Comparison of ENCODE assay signal across 18 mouse cellular contexts in the genomic region with DNA sequence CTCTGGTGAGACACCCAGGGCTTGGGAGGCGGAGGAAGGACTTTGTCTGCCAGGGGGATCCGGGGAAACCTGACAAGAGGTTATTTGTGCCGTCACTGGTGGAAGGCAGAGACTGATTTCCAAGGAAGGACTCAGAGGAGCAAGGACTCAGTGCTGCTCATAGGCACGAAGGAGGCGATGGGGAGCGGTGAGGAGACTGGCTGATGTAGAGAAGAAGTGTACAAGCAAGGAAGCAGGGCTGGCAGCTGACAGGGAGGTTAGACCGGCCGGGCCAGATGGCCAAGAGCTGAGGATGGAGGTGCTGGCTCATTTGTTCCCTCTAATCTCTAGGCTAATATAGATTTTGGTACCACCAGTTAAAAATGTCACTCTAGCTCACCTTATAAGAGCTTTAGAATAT.
A peak's percentile ranks its signal among the peaks of the same experiment; 100 is the strongest.
DNase-seq lines count a peak whose midpoint lies in the region; ATAC-seq and TF ChIP-seq lines count a peak whose summit lies in the region.
"Had no signal": no experiment of that assay in that cellular context is flagged by ENCODE, and none has a peak within 500 bp of the region (broad histone marks: within the 10 kb centered on the region; RNA-seq: fewer than 3 reads in every experiment).

No protein-coding gene starts in this region.

- peaks cover 5% of the 10 kb centered on the region; the same call in 1 of the 2 replicates for H3K4me1 ChIP-seq in stomach, postnatal 0 days (replicated peaks; ENCODE audit: control insufficient read depth, insufficient read depth)

- no peak for TF ChIP-seq CTCF in layer of hippocampus, adult 2 months (conservative IDR thresholded peaks at IDR 0.05)
- no peak for TF ChIP-seq CTCF in stomach, postnatal 0 days (IDR thresholded peaks at IDR 0.05; ENCODE audit: low read depth)

- no peak overlapping the region for H3K9ac ChIP-seq in stomach, postnatal 0 days (ENCODE audit: low read length)
- H3K9ac ChIP-seq: embryonic facial prominence, embryonic 12.5 days; heart, embryonic 12.5 days; limb, embryonic 15.5 days; liver, postnatal 0 days had no signal

- intact Hi-C loops in heart, postnatal 14 days (cut with DNase I), result no loop called here
- intact Hi-C loops in gastrocnemius, postnatal 14 days (cut with DNase I; ENCODE audit: low total_unique reads), result no loop called here

- H3K4me2 ChIP-seq in stomach, postnatal 0 days (replicated peaks; ENCODE audit: low read depth), result no peak overlapping the region
- H3K4me2 ChIP-seq: embryonic facial prominence, embryonic 12.5 days; heart, embryonic 12.5 days; limb, embryonic 15.5 days had no signal

- H3K27me3 ChIP-seq in stomach, postnatal 0 days (ENCODE audit: control insufficient read depth, insufficient read depth, low read length), result no peaks in the 10 kb centered on the region
- H3K27me3 ChIP-seq: embryonic facial prominence, embryonic 12.5 days; heart, embryonic 12.5 days; limb, embryonic 15.5 days had no signal

- no peak for ATAC-seq in stomach, postnatal 0 days (ENCODE audit: low FRiP score, low TSS enrichment)
- ATAC-seq: liver, postnatal 0 days had no signal

- H3K4me3 ChIP-seq in layer of hippocampus, adult 2 months, result no peak overlapping the region
- no peak overlapping the region for H3K4me3 ChIP-seq in stomach, postnatal 0 days (ENCODE audit: low read depth, low read length)
- H3K4me3 ChIP-seq: embryonic facial prominence, embryonic 12.5 days; heart, embryonic 12.5 days; limb, embryonic 15.5 days had no signal

- H3K36me3 ChIP-seq in stomach, postnatal 0 days (ENCODE audit: control insufficient read depth, insufficient read depth, low read length), result no peaks in the 10 kb centered on the region
- H3K36me3 ChIP-seq: embryonic facial prominence, embryonic 12.5 days; heart, embryonic 12.5 days; limb, embryonic 15.5 days had no signal

- DNase-seq in layer of hippocampus, adult 2 months (ENCODE audit: low spot score in 2 of 2), result no peak
- DNase-seq in layer of hippocampus, adult 9-11 months, result no peak
- DNase-seq in cerebellum, adult 11-12 months, result peak; percentile 50
- DNase-seq in cerebellum, postnatal 10 days, result peak; percentile 33 to 58
- DNase-seq in stomach, postnatal 0 days (ENCODE audit: low spot score), result peak; percentile 46
- no peak for DNase-seq in heart, postnatal 14 days
- DNase-seq in gastrocnemius, postnatal 14 days, result no peak
- DNase-seq: adrenal gland, adult 2 months; gastrocnemius, postnatal 36 days; heart, postnatal 36 days; kidney, adult 2 months; kidney, postnatal 14 days; liver, postnatal 0 days; right cerebral cortex, postnatal 14 days had no signal

- H3K9me3 ChIP-seq in stomach, postnatal 0 days (ENCODE audit: control insufficient read depth, low read length), result no peaks in the 10 kb centered on the region
- H3K9me3 ChIP-seq: embryonic facial prominence, embryonic 12.5 days; G1E; heart, embryonic 12.5 days; limb, embryonic 15.5 days had no signal

- H3K27ac ChIP-seq in layer of hippocampus, adult 2 months, result peak overlapping the region; percentile 2; the same call in 1 of the 2 replicates
- peak overlapping the region; percentile 63 for H3K27ac ChIP-seq in stomach, postnatal 0 days (replicated peaks)
- H3K27ac ChIP-seq: embryonic facial prominence, embryonic 12.5 days; limb, embryonic 15.5 days had no signal

- 57% methylated on average over 8 of the region's 8 CpGs for WGBS in stomach, postnatal 0 days

- TF ChIP-seq EP300 in stomach, postnatal 0 days (optimal IDR thresholded peaks at IDR 0.05), result no peak

Comparison
In these comparisons a context has a peak if more than half of its experiments do, and no peak if none do; other contexts are left out.
1. DNase-seq: peak in cerebellum, adult 11-12 months (single experiment), cerebellum, postnatal 10 days (2 of 2) and stomach, postnatal 0 days (single experiment); none in layer of hippocampus, adult 2 months (0 of 2), layer of hippocampus, adult 9-11 months (single experiment), heart, postnatal 14 days (0 of 2) and gastrocnemius, postnatal 14 days (single experiment).